ENCODE assay signal across 8 mouse cellular contexts in genomic region chr5:115488841-115489698, GRCm38 (mm10). TPM values are rescaled to one million over a fixed set of nuclear protein-coding genes. Genes with fewer than 3 reads are reported as not detected.
DNase-seq lines count a peak whose midpoint lies in the region; ATAC-seq lines count a peak whose summit lies in the region.

No protein-coding gene starts in this region.

- no peaks in the 10 kb centered on the region for H3K9me3 ChIP-seq in embryonic facial prominence, embryonic 10.5 days
- H3K9me3 ChIP-seq in limb, embryonic 12.5 days = no peaks in the 10 kb centered on the region
- no peaks in the 10 kb centered on the region for H3K9me3 ChIP-seq in midbrain, embryonic 16.5 days (replicated peaks; ENCODE audit: control insufficient read depth, low read length, poor library complexity, severe bottlenecking)

- peak; percentile 71 for ATAC-seq in limb, embryonic 12.5 days (ENCODE audit: insufficient number of reproducible peaks, insufficient read depth, low FRiP score, low TSS enrichment, low read depth)
- ATAC-seq in midbrain, embryonic 16.5 days = peak; percentile 73

- peaks cover 41% of the 10 kb centered on the region for H3K4me1 ChIP-seq in embryonic facial prominence, embryonic 10.5 days
- peaks cover 34% of the 10 kb centered on the region for H3K4me1 ChIP-seq in limb, embryonic 12.5 days (replicated peaks)
- H3K4me1 ChIP-seq in midbrain, embryonic 16.5 days (ENCODE audit: control insufficient read depth, insufficient read depth, low read length) = peaks cover 20% of the 10 kb centered on the region

- peak; percentile 85 for DNase-seq in retina, adult 2 months (ENCODE audit: low read depth, low spot score)
- DNase-seq in retina, postnatal 1 day = no peak
- DNase-seq in embryonic facial prominence, embryonic 10.5 days (ENCODE audit: low spot score) = peak; percentile 77
- DNase-seq in heart, adult 18-20 months = peak; percentile 86 to 95
- DNase-seq in kidney, adult 18-20 months = peak; percentile 88
- peak; percentile 66 to 80 for DNase-seq in spleen, postnatal 14 days (ENCODE audit: low spot score in 2 of 2)

- H3K27ac ChIP-seq in embryonic facial prominence, embryonic 10.5 days (replicated peaks) = peak overlapping the region; percentile 100
- peak overlapping the region; percentile 100 for H3K27ac ChIP-seq in limb, embryonic 12.5 days
- H3K27ac ChIP-seq in midbrain, embryonic 16.5 days (ENCODE audit: low read length) = peak overlapping the region; percentile 100

- peak overlapping the region; percentile 53 for H3K4me3 ChIP-seq in embryonic facial prominence, embryonic 10.5 days
- peak overlapping the region; percentile 37 for H3K4me3 ChIP-seq in limb, embryonic 12.5 days (replicated peaks)
- H3K4me3 ChIP-seq in midbrain, embryonic 16.5 days (ENCODE audit: low read depth, low read length) = peak overlapping the region; percentile 47

- H3K9ac ChIP-seq in limb, embryonic 12.5 days (replicated peaks) = peak overlapping the region; percentile 56
- H3K9ac ChIP-seq in midbrain, embryonic 16.5 days (ENCODE audit: low read depth, low read length) = peak overlapping the region; percentile 89

- H3K4me2 ChIP-seq in limb, embryonic 12.5 days = peak overlapping the region; percentile 58
- peak overlapping the region; percentile 82 for H3K4me2 ChIP-seq in midbrain, embryonic 16.5 days (ENCODE audit: low read length)

- WGBS in embryonic facial prominence, embryonic 10.5 days = under 1% methylated on average over 39 of the region's 39 CpGs
- under 1% methylated on average over 39 of the region's 39 CpGs for WGBS in limb, embryonic 12.5 days
- under 1% methylated on average over 38 of the region's 39 CpGs for WGBS in midbrain, embryonic 16.5 days

- no peaks in the 10 kb centered on the region for H3K27me3 ChIP-seq in embryonic facial prominence, embryonic 10.5 days (replicated peaks; ENCODE audit: low read depth, poor library complexity, severe bottlenecking)
- no peaks in the 10 kb centered on the region for H3K27me3 ChIP-seq in limb, embryonic 12.5 days
- H3K27me3 ChIP-seq in midbrain, embryonic 16.5 days (ENCODE audit: control insufficient read depth, insufficient read depth, low read depth, low read length) = no peaks in the 10 kb centered on the region

- no peaks in the 10 kb centered on the region for H3K36me3 ChIP-seq in embryonic facial prominence, embryonic 10.5 days (replicated peaks)
- H3K36me3 ChIP-seq in limb, embryonic 12.5 days = no peaks in the 10 kb centered on the region
- H3K36me3 ChIP-seq in midbrain, embryonic 16.5 days (ENCODE audit: control insufficient read depth, insufficient read depth, low read length) = no peaks in the 10 kb centered on the region

RNA-seq across cellular contexts. Expression of gene Sirt4, which starts 4.5 kb away (rescaled TPM):
- polyA plus RNA-seq in embryonic facial prominence, embryonic 10.5 days (2016; fragmentation: Nextera tagmentation; extraction: Ambion mirVana) = 14.5 and 16.0 TPM in 2 replicates
- total RNA-seq in heart, adult 18-20 months (2021) = 10 to 100 TPM; 13.6 to 19.5 TPM
- 21.9 and 24.9 TPM in 2 replicates for polyA plus RNA-seq in limb, embryonic 12.5 days (2016; fragmentation: Nextera tagmentation; extraction: Ambion mirVana)
- polyA plus RNA-seq in midbrain, embryonic 16.5 days (2015; fragmentation: Nextera tagmentation; extraction: Ambion mirVana) = 32.3 and 32.7 TPM in 2 replicates

RNA-seq across cellular contexts. Expression of gene Pxn, which starts 17.4 kb away (rescaled TPM):
- polyA plus RNA-seq in embryonic facial prominence, embryonic 10.5 days (2016; fragmentation: Nextera tagmentation; extraction: Ambion mirVana) = 50.3 and 50.6 TPM in 2 replicates
- total RNA-seq in heart, adult 18-20 months (2021) = 10 to 100 TPM; 34.0 to 35.1 TPM
- polyA plus RNA-seq in limb, embryonic 12.5 days (2016; fragmentation: Nextera tagmentation; extraction: Ambion mirVana) = 40.3 and 47.1 TPM in 2 replicates
- 18.3 and 18.5 TPM in 2 replicates for polyA plus RNA-seq in midbrain, embryonic 16.5 days (2015; fragmentation: Nextera tagmentation; extraction: Ambion mirVana)

RNA-seq across cellular contexts. Expression of gene Pla2g1b, which starts 23.0 kb away (rescaled TPM):
- polyA plus RNA-seq in embryonic facial prominence, embryonic 10.5 days (2016; fragmentation: Nextera tagmentation; extraction: Ambion mirVana) = not detected in 2 replicates
- total RNA-seq in heart, adult 18-20 months (2021) = not detected
- not detected in 2 replicates for polyA plus RNA-seq in limb, embryonic 12.5 days (2016; fragmentation: Nextera tagmentation; extraction: Ambion mirVana)
- polyA plus RNA-seq in midbrain, embryonic 16.5 days (2015; fragmentation: Nextera tagmentation; extraction: Ambion mirVana) = not detected in 2 replicates

RNA-seq across cellular contexts. Expression of gene Msi1, which starts 59.7 kb away (rescaled TPM):
- polyA plus RNA-seq in embryonic facial prominence, embryonic 10.5 days (2016; fragmentation: Nextera tagmentation; extraction: Ambion mirVana) = 86.3 and 111 TPM in 2 replicates
- total RNA-seq in heart, adult 18-20 months (2021) = under 1 TPM; 0.40 to 0.67 TPM
- polyA plus RNA-seq in limb, embryonic 12.5 days (2016; fragmentation: Nextera tagmentation; extraction: Ambion mirVana) = 29.4 and 29.5 TPM in 2 replicates
- 47.9 and 53.7 TPM in 2 replicates for polyA plus RNA-seq in midbrain, embryonic 16.5 days (2015; fragmentation: Nextera tagmentation; extraction: Ambion mirVana)
